Mouse (Mus musculus) adrenal gland, postnatal 10 days (tissue): ENCODE measurements around the gene Gm45808. TPM values are rescaled to one million over a fixed set of nuclear protein-coding genes. Genes with fewer than 3 reads are reported as not detected.
"Not testable (repeated sequence)": the region's sequence is repeated elsewhere in the genome, so short reads cannot be mapped to it uniquely, and the experiment has no call there.

Experiments used
- DNase-seq: peaks from one replicate; pipeline ENCODE4 v3.0.0; 2021; ENCODE audit warnings: mixed read lengths
- long read RNA-seq, 2 experiments: library from polyadenylated mRNA; stranded (forward); transcript quantifications; one replicate each; pipeline ENCODE4 v2.0.0; 2021
- total RNA-seq, 2 experiments: library from RNA; stranded (reverse); gene quantifications; 2 replicates each; pipeline ENCODE4 v1.2.3; 2021

Gene Gm45808
- total RNA-seq = 10 to 100 TPM; 26.0 to 27.9 TPM
- long read RNA-seq, experiment 1, partial matches to known transcripts = 1 of 1 reads
- long read RNA-seq, experiment 1, other reads (novel, unspliced or antisense) = 0 of 1 reads
- long read RNA-seq, experiment 2 = 0 reads

DNA sequence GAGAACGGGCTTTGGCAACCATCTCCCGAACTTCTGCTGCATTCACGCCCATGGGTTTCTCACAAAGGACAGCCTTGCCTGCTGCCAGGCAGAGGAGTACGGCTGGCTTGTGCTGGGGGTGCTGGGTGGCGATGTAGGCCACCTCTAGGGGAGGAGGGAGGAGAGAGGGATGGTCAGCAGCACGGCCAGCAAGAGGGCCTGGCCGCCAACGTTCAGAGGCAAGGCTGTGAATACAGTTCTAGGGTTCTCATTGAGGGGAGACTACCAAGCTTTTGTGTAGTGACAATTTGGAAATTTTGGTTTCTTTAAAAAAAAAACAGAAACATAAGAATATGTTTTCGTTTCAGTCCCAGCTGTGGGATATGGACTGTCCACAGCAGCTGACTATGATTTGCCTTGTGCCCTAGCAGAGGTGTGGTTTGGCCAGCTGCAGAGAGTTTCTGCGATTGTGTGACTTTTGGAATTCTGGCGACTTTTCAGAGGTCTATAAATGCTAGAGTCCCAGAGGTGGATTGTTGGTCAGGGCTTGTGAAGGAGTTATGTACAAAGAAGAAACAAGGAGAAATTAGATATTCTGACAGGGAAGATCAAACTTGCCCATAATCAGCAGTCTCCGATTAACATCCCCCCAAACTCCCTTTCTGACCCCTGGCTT lies at the start of gene Gm45808:
Gene Gm45808 (minus strand): TSS at position 51 of the 655 bp plus-strand sequence.
- peak; percentile 44 for DNase-seq

DNA sequence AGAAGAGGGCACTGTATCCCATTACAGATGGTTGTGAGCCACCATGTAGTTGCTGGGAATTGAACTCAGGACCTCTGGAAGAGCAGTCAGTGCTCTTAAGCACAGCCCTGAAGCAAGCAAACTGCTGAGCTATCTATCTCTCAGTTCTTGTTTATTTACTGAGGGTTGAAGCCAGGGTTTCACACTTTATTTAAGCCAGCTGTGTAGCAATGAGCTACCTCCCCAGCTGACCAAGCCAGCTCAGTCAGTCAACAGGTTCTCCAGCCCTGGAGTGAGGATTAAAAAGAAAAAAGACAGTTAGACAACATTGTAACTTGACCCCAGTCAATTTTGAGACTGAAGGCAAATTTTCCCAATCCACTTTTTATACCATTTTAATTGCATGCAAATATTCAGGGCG lies 49.1 kb upstream of the Gm45808 start:
- DNase-seq = no peak

DNA sequence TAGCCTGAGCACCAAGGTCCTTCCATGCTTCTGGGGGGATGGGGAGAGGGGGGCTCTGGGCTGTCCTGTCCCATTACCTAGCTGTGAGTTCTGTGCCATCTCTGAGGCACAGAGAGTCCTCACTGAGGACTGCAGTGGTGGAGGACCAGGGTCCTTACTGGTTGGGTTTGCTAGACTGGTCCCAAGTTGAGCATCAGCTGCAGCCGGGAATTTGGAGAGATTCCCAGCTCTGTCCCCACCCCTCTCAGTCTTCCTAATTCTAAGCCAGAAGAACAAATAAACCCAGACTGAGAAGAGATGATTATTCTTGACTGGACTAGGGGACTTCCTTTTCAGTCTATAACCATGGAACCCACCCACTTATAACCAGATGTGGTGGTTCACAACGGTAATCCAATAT lies 44.0 kb upstream of the Gm45808 start:
- DNase-seq = no peak

DNA sequence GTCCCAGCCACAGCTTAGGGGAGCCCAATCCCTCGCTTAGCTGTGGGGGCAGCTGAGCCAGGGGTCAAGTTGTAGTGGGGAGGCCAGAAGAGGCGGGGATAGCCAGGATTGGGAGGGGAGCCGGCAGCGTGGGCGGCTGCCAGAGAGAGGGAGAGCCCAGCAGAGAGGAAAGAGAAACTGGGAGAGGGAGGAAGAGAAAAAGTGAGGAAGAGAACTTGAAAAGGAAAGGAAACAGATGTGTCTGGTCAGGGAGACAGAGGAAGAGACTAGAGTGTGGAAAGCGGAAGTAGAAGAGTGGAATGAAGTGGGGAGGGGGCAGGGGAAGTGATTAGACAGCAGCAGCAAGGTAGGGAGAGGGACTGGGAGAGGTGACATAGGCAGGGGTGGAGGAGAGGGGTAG lies 42.9 kb upstream of the Gm45808 start:
- no peak for DNase-seq

- not testable (repeated sequence) for DNase-seq
Measured at GRCm38 (mm10) chr7:45527169-45527568, 40.6 kb upstream of the Gm45808 start.

GRCm38 (mm10) chr7:45526474-45527120 lies 40.0 kb upstream of the Gm45808 start:
- no peak for DNase-seq

- DNase-seq = peak; percentile 97
Measured at GRCm38 (mm10) chr7:45525809-45526473, 39.3 kb upstream of the Gm45808 start, which contains the start of the genes Ppp1r15a and Plekha4. Gene Ppp1r15a, minus strand, starts transcription at chr7:45526268. Gene Plekha4, plus strand, starts transcription at chr7:45526330.

- peak; percentile 38 for DNase-seq
Measured at GRCm38 (mm10) chr7:45524841-45525621, 38.4 kb upstream of the Gm45808 start.

DNA sequence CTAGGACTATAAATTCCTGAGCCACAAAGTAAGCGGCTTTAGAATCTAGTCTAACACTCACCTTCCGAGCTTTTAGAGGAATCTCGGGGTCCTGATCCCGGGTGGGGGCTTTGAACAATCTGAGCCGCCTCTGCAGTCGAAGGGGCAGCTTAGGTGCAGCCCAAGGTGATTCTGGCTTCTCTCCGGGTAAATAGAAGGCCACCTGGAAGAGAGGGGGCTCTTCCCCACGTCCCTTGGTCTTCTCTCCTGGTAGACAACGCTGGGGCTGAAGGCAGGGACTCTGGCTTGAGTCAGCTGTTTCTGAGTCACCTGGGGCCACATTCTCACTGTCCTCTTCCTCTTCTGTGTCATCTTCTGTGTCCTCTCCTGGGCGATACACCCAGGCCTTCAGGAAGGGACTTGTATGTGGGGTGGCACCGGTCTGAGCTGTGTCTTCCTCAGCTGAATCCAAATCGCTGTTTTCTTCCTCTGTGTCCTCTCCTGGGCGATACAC lies 37.1 kb upstream of the Gm45808 start:
- no peak for DNase-seq

DNA sequence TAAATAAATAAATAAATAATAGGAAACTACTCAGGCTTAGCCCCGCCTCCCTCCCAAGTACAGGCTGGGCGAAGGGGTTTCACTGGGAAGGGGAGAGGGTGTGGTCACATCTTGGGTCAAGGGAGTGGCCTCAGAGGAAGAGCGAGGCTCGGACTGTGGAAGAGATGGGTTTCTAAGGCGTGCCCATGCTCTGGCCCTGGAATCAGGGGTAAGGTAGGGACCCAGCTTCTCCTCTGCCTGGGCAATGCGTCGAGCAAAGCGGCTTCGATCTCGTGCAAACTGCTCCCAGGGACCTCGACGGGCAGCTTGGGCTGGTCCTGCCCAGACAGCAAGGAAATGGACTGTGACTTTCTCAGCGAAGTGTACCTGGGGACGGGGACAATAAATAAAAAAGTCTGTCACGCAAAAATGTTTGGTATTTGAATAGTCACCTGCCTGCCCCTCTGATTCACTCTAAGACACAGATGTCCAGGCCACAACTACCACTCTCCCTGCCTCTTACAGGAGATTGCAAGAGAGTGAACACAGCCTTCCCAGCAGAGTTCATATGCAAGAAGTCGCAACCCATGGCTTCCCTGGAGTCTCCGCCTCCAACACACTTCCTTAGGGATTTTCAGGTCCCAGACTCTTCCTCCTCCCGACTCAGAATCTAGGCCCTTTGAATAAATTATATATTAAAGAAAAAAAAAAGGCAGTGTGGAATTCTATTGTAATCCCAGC lies 36.5 kb upstream of the Gm45808 start:
- DNase-seq = no peak

- no peak for DNase-seq
Measured at GRCm38 (mm10) chr7:45522194-45522752, 35.7 kb upstream of the Gm45808 start.

- peak; percentile 88 for DNase-seq
Measured at GRCm38 (mm10) chr7:45521728-45522184, 35.1 kb upstream of the Gm45808 start.

DNA sequence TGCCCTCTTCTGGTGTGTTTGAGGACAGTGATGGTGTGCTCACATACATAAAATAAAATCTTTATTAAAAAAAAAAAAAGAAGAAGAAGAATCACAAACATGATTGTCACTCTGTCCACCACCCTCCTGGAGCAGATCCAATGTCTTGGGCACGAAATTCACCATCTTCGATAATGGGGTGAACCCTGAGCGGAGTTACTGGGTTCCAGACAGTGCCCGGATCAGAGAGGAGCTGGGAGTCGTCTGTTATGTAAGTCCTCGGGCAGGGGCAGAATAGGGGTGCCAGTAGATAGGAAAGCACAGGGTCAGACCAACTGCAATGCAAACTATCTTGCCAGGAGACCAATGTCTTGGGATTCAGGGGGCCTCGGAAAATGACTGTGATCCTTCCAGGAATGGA lies 34.0 kb upstream of the Gm45808 start:
- no peak for DNase-seq

GRCm38 (mm10) chr7:45519345-45520120 lies 32.9 kb upstream of the Gm45808 start:
- DNase-seq = no peak

- no peak for DNase-seq
Measured at GRCm38 (mm10) chr7:45518618-45519017, 32.0 kb upstream of the Gm45808 start.

GRCm38 (mm10) chr7:45516846-45517245 lies 30.2 kb upstream of the Gm45808 start:
- DNase-seq = not testable (repeated sequence)

DNA sequence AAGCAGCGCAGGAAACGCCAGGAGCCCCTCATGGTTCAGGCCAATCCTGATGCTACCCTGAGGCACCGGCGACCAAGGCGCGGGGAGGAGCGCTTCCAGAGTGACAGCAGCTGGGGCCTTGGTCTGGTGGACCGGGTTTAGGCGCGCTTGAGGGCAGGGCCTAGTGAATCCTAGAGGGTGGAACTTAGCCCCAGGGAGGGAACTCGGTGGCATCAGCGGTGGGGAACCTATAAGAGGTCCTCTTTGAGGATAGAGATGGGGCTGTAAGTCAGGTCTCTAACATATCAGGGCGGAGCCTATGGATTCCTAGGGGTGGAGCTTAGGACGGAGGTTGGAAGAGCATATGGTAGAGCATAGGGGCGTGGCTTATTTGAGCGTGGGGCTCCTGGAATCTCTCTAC lies 28.8 kb upstream of the Gm45808 start:
- DNase-seq = no peak

DNA sequence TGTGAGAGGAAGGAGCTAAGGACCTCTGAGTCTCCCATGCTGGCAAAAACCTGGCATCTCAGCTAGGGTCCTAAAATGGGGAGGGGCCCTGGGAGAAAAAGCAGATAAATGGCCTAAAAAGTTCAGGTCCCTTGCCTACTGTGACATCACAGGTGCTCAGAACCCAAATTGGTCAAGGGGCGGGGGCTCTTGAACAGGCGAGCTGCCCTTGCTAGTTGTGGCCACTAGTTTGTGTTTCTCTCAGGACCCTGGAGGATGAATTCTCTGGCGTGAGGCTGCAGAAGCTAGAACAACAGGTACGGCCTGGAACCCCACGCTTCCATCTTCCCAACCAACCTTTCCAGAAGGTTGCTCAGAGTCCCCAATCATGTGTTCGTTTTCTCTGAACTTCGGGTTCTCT lies 27.8 kb upstream of the Gm45808 start:
- DNase-seq = no peak

- DNase-seq = peak; percentile 93
Measured at GRCm38 (mm10) chr7:45509912-45510787, 23.5 kb upstream of the Gm45808 start, which contains the start of gene Nucb1. Gene Nucb1, minus strand, starts transcription at chr7:45510406.
